In genomic region chr9:69110301-69110674, GRCm38 (mm10) we compare ENCODE assay signal across 16 mouse cellular contexts.
DNase-seq lines count a peak whose midpoint lies in the region; ATAC-seq and TF ChIP-seq lines count a peak whose summit lies in the region.
"Had no signal": no experiment of that assay in that cellular context is flagged by ENCODE, and none has a peak within 500 bp of the region (broad histone marks: within the 10 kb centered on the region; RNA-seq: fewer than 3 reads in every experiment).

No protein-coding gene starts in this region.

- no peak for TF ChIP-seq CTCF in gastrocnemius, adult 2 months (IDR thresholded peaks at IDR 0.05)
- TF ChIP-seq CTCF in liver, embryonic 14.5 days (IDR thresholded peaks at IDR 0.05; ENCODE audit: low read depth) = no peak

- peak; percentile 33; the same call in 1 of the 2 replicates for ATAC-seq in liver, embryonic 14.5 days (ENCODE audit: insufficient read depth)
- ATAC-seq in liver, embryonic 11.5 days (replicated peaks; ENCODE audit: low FRiP score) = no peak
- 0 out of 2 replicates have a peak, but pooled peaks have one; percentile 39 for ATAC-seq in kidney, embryonic 16.5 days (ENCODE audit: low FRiP score, low TSS enrichment)
- ATAC-seq: intestine, postnatal 0 days; lung, postnatal 0 days had no signal

- no peaks in the 10 kb centered on the region for H3K36me3 ChIP-seq in liver, embryonic 14.5 days (replicated peaks; ENCODE audit: control insufficient read depth, insufficient read depth, low read depth)
- no peaks in the 10 kb centered on the region for H3K36me3 ChIP-seq in liver, embryonic 11.5 days (ENCODE audit: control insufficient read depth, insufficient read depth, low read length)
- no peaks in the 10 kb centered on the region for H3K36me3 ChIP-seq in kidney, embryonic 16.5 days (ENCODE audit: insufficient read depth, low read length)
- H3K36me3 ChIP-seq: embryonic facial prominence, embryonic 13.5 days; forebrain, embryonic 12.5 days; hindbrain, embryonic 12.5 days; neural tube, embryonic 15.5 days had no signal

- H3K9ac ChIP-seq in liver, embryonic 14.5 days (replicated peaks) = no peak overlapping the region
- H3K9ac ChIP-seq in liver, embryonic 11.5 days (ENCODE audit: low read depth, low read length) = no peak overlapping the region
- H3K9ac ChIP-seq in kidney, embryonic 16.5 days (replicated peaks; ENCODE audit: low read length) = no peak overlapping the region
- H3K9ac ChIP-seq: embryonic facial prominence, embryonic 13.5 days; forebrain, embryonic 12.5 days; hindbrain, embryonic 12.5 days; neural tube, embryonic 15.5 days had no signal

- 52% methylated on average over 5 of the region's 5 CpGs for WGBS in liver, embryonic 14.5 days (ENCODE audit: insufficient replicate concordance)
- WGBS in liver, embryonic 11.5 days = 73% methylated on average over 5 of the region's 5 CpGs
- WGBS in kidney, embryonic 16.5 days = 62% methylated on average over 5 of the region's 5 CpGs

- no peak overlapping the region for H3K4me2 ChIP-seq in liver, embryonic 14.5 days (ENCODE audit: low read depth)
- no peak overlapping the region for H3K4me2 ChIP-seq in liver, embryonic 11.5 days
- H3K4me2 ChIP-seq in kidney, embryonic 16.5 days (replicated peaks; ENCODE audit: low read depth, low read length) = no peak overlapping the region
- H3K4me2 ChIP-seq: embryonic facial prominence, embryonic 13.5 days; forebrain, embryonic 12.5 days; hindbrain, embryonic 12.5 days; neural tube, embryonic 15.5 days had no signal

- H3K9me3 ChIP-seq in liver, embryonic 14.5 days (ENCODE audit: control insufficient read depth, low read length) = no peaks in the 10 kb centered on the region
- no peaks in the 10 kb centered on the region for H3K9me3 ChIP-seq in liver, embryonic 11.5 days (ENCODE audit: control insufficient read depth, low read length)
- no peaks in the 10 kb centered on the region for H3K9me3 ChIP-seq in kidney, embryonic 16.5 days (ENCODE audit: low read length)
- H3K9me3 ChIP-seq: embryonic facial prominence, embryonic 13.5 days; forebrain, embryonic 12.5 days; hindbrain, embryonic 12.5 days; neural tube, embryonic 15.5 days had no signal

- no peak overlapping the region for H3K4me3 ChIP-seq in gastrocnemius, adult 2 months
- no peak overlapping the region for H3K4me3 ChIP-seq in liver, embryonic 14.5 days (ENCODE audit: insufficient read depth in 1 of 2, low read depth in 2 of 2, low read length in 2 of 2)
- H3K4me3 ChIP-seq in liver, embryonic 11.5 days (ENCODE audit: low read depth, low read length) = no peak overlapping the region
- H3K4me3 ChIP-seq in kidney, embryonic 16.5 days (ENCODE audit: low read length) = no peak overlapping the region
- H3K4me3 ChIP-seq: embryonic facial prominence, embryonic 13.5 days; forebrain, embryonic 12.5 days; hindbrain, embryonic 12.5 days; neural tube, embryonic 15.5 days had no signal

- no peak overlapping the region for H3K27ac ChIP-seq in gastrocnemius, adult 2 months
- no peak overlapping the region for H3K27ac ChIP-seq in liver, embryonic 14.5 days
- H3K27ac ChIP-seq in liver, embryonic 11.5 days (ENCODE audit: low read depth, low read length) = no peak overlapping the region
- no peak overlapping the region for H3K27ac ChIP-seq in kidney, embryonic 16.5 days (ENCODE audit: low read length)
- H3K27ac ChIP-seq: embryonic facial prominence, embryonic 13.5 days; forebrain, embryonic 12.5 days; hindbrain, embryonic 12.5 days; neural tube, embryonic 15.5 days had no signal

- intact Hi-C loops in gastrocnemius, adult 2 months (cut with DNase I) = no loop called here
- intact Hi-C loops in heart, postnatal 14 days (cut with DNase I) = no loop called here

- DNase-seq in gastrocnemius, adult 2 months = peak; percentile 49
- DNase-seq in gastrocnemius, adult 18-20 months (ENCODE audit: low spot score) = no peak
- no peak for DNase-seq in liver, embryonic 14.5 days (ENCODE audit: low read depth in 3 of 3, low spot score in 3 of 3)
- DNase-seq in liver, embryonic 11.5 days (ENCODE audit: low spot score) = no peak
- no peak for DNase-seq in T-cell, adult 2 months (ENCODE audit: low spot score)
- DNase-seq in embryo, embryonic 11 days = no peak
- no peak for DNase-seq in heart, postnatal 14 days
- DNase-seq: adrenal gland, adult 2 months; right cerebral cortex, adult 18-20 months had no signal

- no peaks in the 10 kb centered on the region for H3K27me3 ChIP-seq in liver, embryonic 14.5 days (ENCODE audit: control insufficient read depth, insufficient read depth, low read length)
- no peaks in the 10 kb centered on the region for H3K27me3 ChIP-seq in liver, embryonic 11.5 days (replicated peaks; ENCODE audit: control insufficient read depth, insufficient read depth, low read length)
- H3K27me3 ChIP-seq in kidney, embryonic 16.5 days (ENCODE audit: insufficient read depth, low read length) = no peaks in the 10 kb centered on the region
- H3K27me3 ChIP-seq: embryonic facial prominence, embryonic 13.5 days; forebrain, embryonic 12.5 days; hindbrain, embryonic 12.5 days had no signal

- no peak for TF ChIP-seq EP300 in liver, embryonic 14.5 days (IDR thresholded peaks at IDR 0.05; ENCODE audit: low read depth)

- peaks cover 3 to 14% of the 10 kb centered on the region in 2 experiments; a peak in 1 of 4 replicates for H3K4me1 ChIP-seq in liver, embryonic 14.5 days (replicated peaks; ENCODE audit: control insufficient read depth in 2 of 2, insufficient read depth in 2 of 2, low read length in 1 of 2)
- no peaks in the 10 kb centered on the region for H3K4me1 ChIP-seq in liver, embryonic 11.5 days (replicated peaks; ENCODE audit: control insufficient read depth, insufficient read depth, low read length)
- H3K4me1 ChIP-seq in kidney, embryonic 16.5 days (ENCODE audit: insufficient read depth, low read length) = no peaks in the 10 kb centered on the region
